Mouse (Mus musculus): ENCODE measurements at regions not wholly inside any gene's neighbourhood (a gene's known extent, or its start where the extent isn't known, plus 50 kb on each side); places are given as distances from the start of the nearest gene placed in this dataset.

- DNase-seq (ENCODE audit: low spot score), result no peak
These were observed 291.5 kb downstream of the Gm21750 start for GRCm38 (mm10) chr14:73952511-73952910.

- no peak for DNase-seq (ENCODE audit: low spot score)
These were observed 317.7 kb downstream of the Gm21750 start for GRCm38 (mm10) chr14:73978694-73979093.

GRCm38 (mm10) chr14:73996229-73996628 is 335.2 kb downstream of the Gm21750 start:
- no peak for DNase-seq (ENCODE audit: low spot score)

GRCm38 (mm10) chr14:73997796-73998195 is 336.8 kb downstream of the Gm21750 start:
- no peak for DNase-seq (ENCODE audit: low spot score)

GRCm38 (mm10) chr14:73999409-73999909 is 338.4 kb downstream of the Gm21750 start:
- no peak for DNase-seq (ENCODE audit: low spot score)

- no peak for DNase-seq (ENCODE audit: low spot score)
These were observed 345.9 kb downstream of the Gm21750 start for GRCm38 (mm10) chr14:74006911-74007310.

GRCm38 (mm10) chr14:74011555-74011954 is 350.5 kb downstream of the Gm21750 start:
- DNase-seq (ENCODE audit: low spot score), result no peak

- DNase-seq (ENCODE audit: low spot score), result no peak
These were observed 358.4 kb downstream of the Gm21750 start for GRCm38 (mm10) chr14:74019421-74019820.

GRCm38 (mm10) chr14:74047009-74047694 is 386.1 kb downstream of the Gm21750 start:
- DNase-seq (ENCODE audit: low spot score), result no peak

- DNase-seq (ENCODE audit: low spot score), result no peak
These were observed 386.8 kb downstream of the Gm21750 start for GRCm38 (mm10) chr14:74047695-74048280.

GRCm38 (mm10) chr14:74048386-74048785 is 387.4 kb downstream of the Gm21750 start:
- no peak for DNase-seq (ENCODE audit: low spot score)

- no peak for DNase-seq (ENCODE audit: low spot score)
These were observed 405.0 kb downstream of the Gm21750 start for GRCm38 (mm10) chr14:74066051-74066450.

- DNase-seq (ENCODE audit: low spot score), result peak; percentile 2
These were observed 432.0 kb downstream of the Gm21750 start for GRCm38 (mm10) chr14:74093016-74093415.

- no peak for DNase-seq (ENCODE audit: low spot score)
These were observed 438.7 kb downstream of the Gm21750 start for GRCm38 (mm10) chr14:74099696-74100095.

- no peak for DNase-seq (ENCODE audit: low spot score)
These were observed 451.6 kb downstream of the Gm21750 start for GRCm38 (mm10) chr14:74112603-74113002.

- DNase-seq (ENCODE audit: low spot score), result no peak
These were observed 452.1 kb downstream of the Gm21750 start for GRCm38 (mm10) chr14:74113116-74113515.

GRCm38 (mm10) chr14:74113556-74113955 is 452.5 kb downstream of the Gm21750 start:
- DNase-seq (ENCODE audit: low spot score), result no peak

GRCm38 (mm10) chr14:74117686-74118085 is 456.7 kb downstream of the Gm21750 start:
- DNase-seq (ENCODE audit: low spot score), result no peak

GRCm38 (mm10) chr14:74145202-74145700 is 484.2 kb downstream of the Gm21750 start:
- DNase-seq (ENCODE audit: low spot score), result no peak

GRCm38 (mm10) chr14:74166221-74166620 is 474.4 kb upstream of the Htr2a start:
- DNase-seq (ENCODE audit: low spot score), result no peak

- no peak for DNase-seq (ENCODE audit: low spot score)
These were observed 471.3 kb upstream of the Htr2a start for GRCm38 (mm10) chr14:74169131-74169875.

GRCm38 (mm10) chr14:74180066-74180465 is 460.6 kb upstream of the Htr2a start:
- DNase-seq (ENCODE audit: low spot score), result no peak

Measured in gastrocnemius, adult 18-20 months (tissue).